Mouse (Mus musculus): ENCODE measurements at regions not wholly inside any gene's neighbourhood (a gene's known extent, or its start where the extent isn't known, plus 50 kb on each side); places are given as distances from the start of the nearest gene placed in this dataset.

GRCm38 (mm10) chr14:68224152-68224551 is 1069.9 kb downstream of the Synb start:
- H3K27me3 ChIP-seq: no peaks in the 10 kb centered on the region
- no peaks in the 10 kb centered on the region; the same call in 1 of the 2 replicates for H3K4me1 ChIP-seq (replicated peaks)
- H3K9me3 ChIP-seq: no peaks in the 10 kb centered on the region
- 63% methylated on average over 3 of the region's 3 CpGs for WGBS
- no peak overlapping the region for H3K27ac ChIP-seq (replicated peaks)
- no peaks in the 10 kb centered on the region for H3K36me3 ChIP-seq
- no peak overlapping the region for H3K9ac ChIP-seq
- no peak overlapping the region for H3K4me3 ChIP-seq
- ATAC-seq (ENCODE audit: low FRiP score, low read depth): no peak
- H3K4me2 ChIP-seq: no peak overlapping the region

GRCm38 (mm10) chr14:68219025-68219595 is 1075.0 kb downstream of the Synb start:
- H3K36me3 ChIP-seq: no peaks in the 10 kb centered on the region
- H3K4me1 ChIP-seq (replicated peaks): peaks cover 9% of the 10 kb centered on the region
- 0 out of 2 replicates have a peak, but pooled peaks have one; percentile 38 for ATAC-seq (ENCODE audit: low FRiP score, low read depth)
- H3K27ac ChIP-seq (replicated peaks): no peak overlapping the region
- H3K9ac ChIP-seq: no peak overlapping the region
- WGBS: 67% methylated on average over 9 of the region's 9 CpGs
- H3K27me3 ChIP-seq: no peaks in the 10 kb centered on the region
- H3K9me3 ChIP-seq: no peaks in the 10 kb centered on the region
- no peak overlapping the region for H3K4me3 ChIP-seq
- no peak overlapping the region for H3K4me2 ChIP-seq

- no peak overlapping the region for H3K4me3 ChIP-seq
- no peak overlapping the region for H3K9ac ChIP-seq
- ATAC-seq (ENCODE audit: low FRiP score, low read depth): no peak
- H3K27me3 ChIP-seq: no peaks in the 10 kb centered on the region
- H3K27ac ChIP-seq (replicated peaks): peak overlapping the region; percentile 56
- H3K4me2 ChIP-seq: no peak overlapping the region
- WGBS: 55% methylated on average over 4 of the region's 4 CpGs
- H3K9me3 ChIP-seq: no peaks in the 10 kb centered on the region
- H3K4me1 ChIP-seq (replicated peaks): peaks cover 9% of the 10 kb centered on the region
- H3K36me3 ChIP-seq: no peaks in the 10 kb centered on the region
Observed at GRCm38 (mm10) chr14:68218471-68218870, 1075.6 kb downstream of the Synb start.

DNA sequence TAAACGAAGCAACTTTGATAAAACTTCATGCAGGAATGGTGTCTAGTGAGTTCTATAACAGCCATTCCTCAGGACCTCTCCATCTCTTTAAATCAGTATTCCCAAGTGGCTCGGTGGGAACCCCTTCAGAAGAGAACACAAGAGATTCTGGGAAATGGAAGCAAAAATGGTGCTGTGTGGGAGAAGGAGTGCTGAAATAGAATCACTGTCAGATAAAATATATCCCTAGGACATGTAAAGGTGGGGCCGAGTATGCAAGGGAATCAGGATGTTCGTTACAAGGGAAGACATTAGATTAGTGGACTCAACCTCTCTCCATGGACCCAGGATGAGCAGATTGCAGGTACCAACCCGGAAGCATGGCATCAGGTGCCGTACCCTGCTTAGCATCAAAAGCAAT is 1076.1 kb downstream of the Synb start:
- H3K36me3 ChIP-seq: no peaks in the 10 kb centered on the region
- H3K27ac ChIP-seq (replicated peaks): peak overlapping the region; percentile 56
- WGBS: 78% methylated on average over 6 of the region's 6 CpGs
- peaks cover 9% of the 10 kb centered on the region for H3K4me1 ChIP-seq (replicated peaks)
- no peak for ATAC-seq (ENCODE audit: low FRiP score, low read depth)
- no peak overlapping the region for H3K9ac ChIP-seq
- H3K4me2 ChIP-seq: no peak overlapping the region
- H3K27me3 ChIP-seq: no peaks in the 10 kb centered on the region
- H3K4me3 ChIP-seq: no peak overlapping the region
- H3K9me3 ChIP-seq: no peaks in the 10 kb centered on the region

DNA sequence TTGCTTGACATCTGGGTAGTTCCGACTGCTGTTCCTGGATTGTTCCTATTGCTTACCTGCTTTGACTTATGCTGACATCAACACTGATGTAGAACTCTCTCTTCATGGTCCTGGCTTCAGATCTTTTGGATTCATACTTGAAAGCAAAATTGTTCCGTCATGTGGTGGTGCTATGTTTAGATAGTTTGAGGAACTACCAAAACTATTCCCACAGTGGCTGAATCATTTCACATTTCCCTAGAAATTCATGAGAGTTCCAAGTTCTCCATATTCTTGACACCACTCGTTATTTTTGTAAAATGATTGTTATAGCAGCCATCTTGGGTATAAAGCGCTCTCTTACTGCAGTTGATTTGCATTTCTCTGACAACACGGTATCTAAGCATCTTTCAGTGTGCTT is 1080.2 kb downstream of the Synb start:
- WGBS: 88% methylated on average over 5 of the region's 5 CpGs
- peaks cover 9% of the 10 kb centered on the region for H3K4me1 ChIP-seq (replicated peaks)
- H3K9me3 ChIP-seq: no peaks in the 10 kb centered on the region
- no peak for ATAC-seq (ENCODE audit: low FRiP score, low read depth)
- no peak overlapping the region for H3K4me3 ChIP-seq
- H3K9ac ChIP-seq: no peak overlapping the region
- no peak overlapping the region for H3K4me2 ChIP-seq
- H3K36me3 ChIP-seq: no peaks in the 10 kb centered on the region
- H3K27ac ChIP-seq (replicated peaks): no peak overlapping the region
- H3K27me3 ChIP-seq: no peaks in the 10 kb centered on the region

GRCm38 (mm10) chr14:68198802-68199201 is 1095.3 kb downstream of the Synb start:
- Histone ChIP-seq H3K9me3 (no peaks in the 10 kb centered on the region), H3K27me3 (no peaks in the 10 kb centered on the region), H3K36me3 (no peaks in the 10 kb centered on the region), H3K27ac (replicated peaks) (0 out of 2 replicates have a peak overlapping the region, but pooled peaks have one; percentile 14), H3K9ac (no peak overlapping the region), H3K4me3 (0 out of 2 replicates have a peak overlapping the region, but pooled peaks have one; percentile 2), H3K4me1 (replicated peaks) (peaks cover 31% of the 10 kb centered on the region), H3K4me2 (peak overlapping the region; percentile 46)
- ATAC-seq (ENCODE audit: low FRiP score, low read depth): peak; percentile 67
- WGBS: 4% methylated on average over 8 of the region's 8 CpGs

GRCm38 (mm10) chr14:68197470-68197800 is 1096.7 kb downstream of the Synb start:
- H3K27me3 ChIP-seq: no peaks in the 10 kb centered on the region
- under 1% methylated on average over 8 of the region's 13 CpGs for WGBS
- H3K36me3 ChIP-seq: no peaks in the 10 kb centered on the region
- peak overlapping the region; percentile 38 for H3K4me2 ChIP-seq
- H3K9me3 ChIP-seq: no peaks in the 10 kb centered on the region
- ATAC-seq (ENCODE audit: low FRiP score, low read depth): peak; percentile 66
- peaks cover 31% of the 10 kb centered on the region for H3K4me1 ChIP-seq (replicated peaks)
- H3K9ac ChIP-seq: no peak overlapping the region; the same call in 1 of the 2 replicates
- no peak overlapping the region for H3K4me3 ChIP-seq
- H3K27ac ChIP-seq (replicated peaks): peak overlapping the region; percentile 55

DNA sequence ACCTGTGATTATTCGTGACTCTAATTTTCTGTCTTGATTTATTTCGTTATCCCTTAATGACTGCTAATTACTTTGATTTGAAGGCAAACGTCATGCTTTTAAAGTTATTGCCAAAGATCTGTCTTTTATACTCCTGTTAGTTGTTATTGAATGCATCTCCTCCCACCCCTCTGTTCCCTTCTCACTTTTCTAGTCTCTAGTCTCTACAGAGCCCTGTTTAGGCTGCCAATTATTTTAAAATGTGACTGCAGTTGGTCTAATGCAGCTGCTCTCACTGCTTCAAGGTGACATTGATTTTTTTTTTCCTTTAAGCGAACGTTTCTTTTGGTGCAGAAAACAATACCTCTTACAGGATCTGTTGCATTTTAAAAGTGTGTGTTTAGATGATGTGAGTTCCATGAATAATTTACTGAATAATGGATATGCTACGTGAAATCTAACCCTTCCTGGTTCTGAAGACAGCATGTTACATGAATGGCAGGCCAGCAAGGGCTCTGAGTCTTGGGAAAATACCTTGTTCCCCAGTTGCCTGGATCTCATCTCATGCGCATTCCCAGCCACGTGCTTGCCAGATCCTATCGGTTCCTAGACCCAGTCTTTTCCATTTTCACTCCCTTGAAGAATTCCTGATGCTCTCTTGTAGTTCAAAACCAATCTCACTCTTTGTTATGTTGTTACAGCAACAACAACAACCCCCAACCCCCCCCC is 1097.2 kb downstream of the Synb start:
- Histone ChIP-seq H3K36me3 (no peaks in the 10 kb centered on the region), H3K9me3 (no peaks in the 10 kb centered on the region), H3K4me2 (peak overlapping the region; percentile 38), H3K27me3 (no peaks in the 10 kb centered on the region), H3K4me3 (no peak overlapping the region), H3K9ac (no peak overlapping the region), H3K27ac (replicated peaks) (peak overlapping the region; percentile 55), H3K4me1 (replicated peaks) (peaks cover 31% of the 10 kb centered on the region)
- 18% methylated on average over 9 of the region's 9 CpGs for WGBS
- 0 out of 2 replicates have a peak, but pooled peaks have one; percentile 57 for ATAC-seq (ENCODE audit: low FRiP score, low read depth)

DNA sequence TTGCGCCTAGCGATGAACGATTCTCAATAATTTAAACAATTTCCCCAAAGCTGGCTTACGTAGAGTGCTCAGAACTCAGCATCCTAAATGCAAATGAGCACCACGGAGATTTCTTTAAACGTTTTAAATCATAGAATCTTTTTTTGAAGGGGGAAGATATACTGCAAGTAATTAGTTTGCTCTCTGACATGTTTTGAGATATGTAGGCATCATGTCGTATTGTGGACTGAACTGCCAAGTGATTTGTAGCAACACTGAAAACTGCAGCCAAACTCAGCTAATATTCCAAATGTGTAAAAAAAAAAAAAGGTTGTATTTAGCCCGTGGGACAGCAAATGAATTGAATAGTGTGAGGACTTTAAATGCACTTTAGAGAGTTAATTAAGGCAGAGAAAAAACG is 1097.9 kb downstream of the Synb start:
- Histone ChIP-seq H3K9ac (no peak overlapping the region), H3K27me3 (no peaks in the 10 kb centered on the region), H3K27ac (replicated peaks) (no peak overlapping the region), H3K4me2 (no peak overlapping the region), H3K4me3 (no peak overlapping the region), H3K4me1 (replicated peaks) (peaks cover 31% of the 10 kb centered on the region), H3K36me3 (no peaks in the 10 kb centered on the region), H3K9me3 (no peaks in the 10 kb centered on the region)
- 60% methylated on average over 9 of the region's 9 CpGs for WGBS
- no peak for ATAC-seq (ENCODE audit: low FRiP score, low read depth)

DNA sequence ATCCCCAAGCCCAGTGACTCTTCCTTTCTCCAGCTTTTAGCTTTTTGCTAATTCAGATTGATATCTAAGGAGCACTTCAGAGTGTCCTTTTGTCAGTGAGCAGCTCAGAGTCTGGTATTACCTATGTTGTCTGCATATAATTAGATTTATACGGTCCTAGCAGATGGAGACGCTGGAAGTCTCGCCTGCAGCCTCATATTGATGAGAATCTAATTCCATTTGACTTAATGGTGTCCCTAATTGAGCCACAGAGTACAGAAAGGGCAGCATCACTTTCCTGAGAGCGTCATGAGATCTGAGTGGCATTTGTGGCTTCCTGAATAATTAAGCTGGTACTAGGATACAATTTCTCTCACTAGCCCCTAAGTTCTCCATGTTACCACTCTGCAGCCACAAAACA is 1104.2 kb downstream of the Synb start:
- Histone ChIP-seq H3K27ac (replicated peaks) (no peak overlapping the region), H3K9me3 (no peaks in the 10 kb centered on the region), H3K27me3 (no peaks in the 10 kb centered on the region), H3K4me3 (no peak overlapping the region), H3K4me2 (no peak overlapping the region), H3K36me3 (no peaks in the 10 kb centered on the region), H3K9ac (no peak overlapping the region), H3K4me1 (replicated peaks) (0 out of 2 replicates have a peak, but pooled peaks cover 4% of the 10 kb centered on the region)
- no peak for ATAC-seq (ENCODE audit: low FRiP score, low read depth)
- WGBS: 42% methylated on average over 4 of the region's 4 CpGs

DNA sequence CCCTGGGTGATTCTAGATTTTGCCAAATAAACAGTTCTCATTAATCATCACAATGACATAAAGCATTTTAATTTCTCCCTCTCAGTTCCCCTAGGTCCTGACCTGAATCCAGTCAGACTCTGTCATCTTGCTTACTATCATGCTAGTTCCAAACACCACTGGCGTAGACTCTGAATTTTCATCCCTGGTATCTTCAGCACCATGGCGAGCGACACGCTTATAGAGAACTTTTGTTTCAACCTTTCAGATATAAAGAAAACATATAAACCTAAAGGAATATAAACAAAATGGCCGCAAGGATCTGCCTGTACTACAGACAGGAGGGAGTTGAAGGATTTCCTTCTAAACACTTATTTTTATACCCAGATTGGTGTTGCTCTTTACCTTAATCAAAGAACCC is 1105.8 kb downstream of the Synb start:
- no peaks in the 10 kb centered on the region for H3K36me3 ChIP-seq
- H3K27me3 ChIP-seq: no peaks in the 10 kb centered on the region
- H3K4me3 ChIP-seq: no peak overlapping the region
- no peak overlapping the region for H3K4me2 ChIP-seq
- no peak for ATAC-seq (ENCODE audit: low FRiP score, low read depth)
- H3K9ac ChIP-seq: no peak overlapping the region
- WGBS: 70% methylated on average over 5 of the region's 5 CpGs
- no peaks in the 10 kb centered on the region for H3K9me3 ChIP-seq
- 0 out of 2 replicates have a peak, but pooled peaks cover 4% of the 10 kb centered on the region for H3K4me1 ChIP-seq (replicated peaks)
- no peak overlapping the region for H3K27ac ChIP-seq (replicated peaks)

DNA sequence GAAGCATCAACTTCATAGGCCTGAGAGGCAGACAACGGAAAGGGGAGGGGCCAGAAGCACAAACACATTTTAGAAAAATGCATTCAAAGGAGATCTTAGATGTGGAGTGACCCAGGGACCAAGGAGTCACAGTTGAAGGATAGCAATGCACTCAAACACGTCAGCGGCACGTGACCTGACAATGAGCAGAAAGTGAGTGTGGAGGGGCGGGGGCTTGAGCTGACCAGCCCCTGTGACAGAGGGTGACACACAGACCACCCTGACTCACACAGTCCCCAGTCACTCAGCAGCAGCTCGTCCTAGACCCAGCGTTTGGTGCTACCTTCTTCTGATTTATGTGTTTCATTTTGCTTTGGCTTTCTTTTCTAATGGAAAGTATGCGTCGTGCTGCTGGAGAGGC is 1111.5 kb downstream of the Synb start:
- no peak overlapping the region for H3K9ac ChIP-seq
- no peak overlapping the region for H3K27ac ChIP-seq (replicated peaks)
- no peaks in the 10 kb centered on the region for H3K27me3 ChIP-seq
- no peaks in the 10 kb centered on the region for H3K9me3 ChIP-seq
- WGBS: 55% methylated on average over 9 of the region's 9 CpGs
- H3K4me1 ChIP-seq (replicated peaks): no peaks in the 10 kb centered on the region
- no peak for ATAC-seq (ENCODE audit: low FRiP score, low read depth)
- no peak overlapping the region for H3K4me2 ChIP-seq
- H3K36me3 ChIP-seq: no peaks in the 10 kb centered on the region
- H3K4me3 ChIP-seq: no peak overlapping the region
